Mouse (Mus musculus) stomach, embryonic 16.5 days (tissue): ENCODE measurements around the gene Hoxc6. TPM values are rescaled to one million over a fixed set of nuclear protein-coding genes. Genes with fewer than 3 reads are reported as not detected.
A peak's percentile ranks its signal among the peaks of the same experiment; 100 is the strongest.

Experiments
- ATAC-seq: fragments of 200-750 bp; cut with Nextera tagmentation; 2 replicates; pipeline ENCODE4 v1.8.0; 2017; ENCODE audit warnings: moderate number of reproducible peaks, moderate TSS enrichment; ENCODE audit not compliant: insufficient read depth, low FRiP score
- H3K27ac ChIP-seq: fragments of 300-500 bp; sonication (generic); 2 replicates; pipeline ENCODE4 v1.5.1; 2014; ENCODE audit warnings: low read length
- H3K27me3 ChIP-seq: fragments of 300-500 bp; sonication (generic); 2 replicates; pipeline ENCODE4 v1.6.1; 2014; ENCODE audit warnings: low read length, control low read depth, mixed read lengths; ENCODE audit not compliant: control insufficient read depth, insufficient read depth
- H3K36me3 ChIP-seq: fragments of 300-500 bp; sonication (generic); 2 replicates; pipeline ENCODE4 v1.6.1; 2014; ENCODE audit warnings: low read length; ENCODE audit not compliant: control insufficient read depth, insufficient read depth
- H3K4me1 ChIP-seq: fragments of 300-500 bp; sonication (generic); 2 replicates; pipeline ENCODE4 v1.6.1; 2014; ENCODE audit warnings: low read length, control low read depth, mixed read lengths; ENCODE audit not compliant: control insufficient read depth, insufficient read depth
- H3K4me2 ChIP-seq: fragments of 300-500 bp; sonication (generic); 2 replicates; pipeline ENCODE4 v1.6.1; 2014; ENCODE audit warnings: low read depth, low read length, mixed read lengths
- H3K4me3 ChIP-seq: fragments of 300-500 bp; sonication (generic); replicated peaks from 2 replicates; pipeline ENCODE4 v1.5.1; 2014; ENCODE audit warnings: mild to moderate bottlenecking, low read length
- H3K9ac ChIP-seq: fragments of 300-500 bp; sonication (generic); 2 replicates; pipeline ENCODE4 v1.6.1; 2014; ENCODE audit warnings: low read length
- H3K9me3 ChIP-seq: fragments of 300-500 bp; sonication (generic); replicated peaks from 2 replicates; pipeline ENCODE4 v1.6.1; 2016; ENCODE audit warnings: low read length, control low read depth; ENCODE audit not compliant: control insufficient read depth
- WGBS: fragments of 180-500 bp; shearing (Covaris S2); extraction: QIAGEN DNeasy Blood & Tissue Kit; methylation state at CpG from one replicate; pipeline ENCODE4 v1.1.7; 2014; 5-methylcytosine and 5-hydroxymethylcytosine counted together
- microRNA counts: library from miRNA; unstranded; fragments of <30 nt; microRNA quantifications from one replicate; lab custom pipeline; 2016
- microRNA-seq: library from miRNA; unstranded; fragments of <30 nt; microRNA quantifications from one replicate; pipeline ENCODE4, GENCODE M21; 2016
- polyA plus RNA-seq: library from polyadenylated mRNA; unstranded; fragments of >200 nt; fragmentation: Nextera tagmentation; extraction: Ambion mirVana; gene quantifications from 2 replicates; pipeline ENCODE4 v1.2.1, GENCODE M21; 2015

Gene Hoxc6
- polyA plus RNA-seq, 1 experiment from 2014 or later: 3.3 TPM

DNA sequence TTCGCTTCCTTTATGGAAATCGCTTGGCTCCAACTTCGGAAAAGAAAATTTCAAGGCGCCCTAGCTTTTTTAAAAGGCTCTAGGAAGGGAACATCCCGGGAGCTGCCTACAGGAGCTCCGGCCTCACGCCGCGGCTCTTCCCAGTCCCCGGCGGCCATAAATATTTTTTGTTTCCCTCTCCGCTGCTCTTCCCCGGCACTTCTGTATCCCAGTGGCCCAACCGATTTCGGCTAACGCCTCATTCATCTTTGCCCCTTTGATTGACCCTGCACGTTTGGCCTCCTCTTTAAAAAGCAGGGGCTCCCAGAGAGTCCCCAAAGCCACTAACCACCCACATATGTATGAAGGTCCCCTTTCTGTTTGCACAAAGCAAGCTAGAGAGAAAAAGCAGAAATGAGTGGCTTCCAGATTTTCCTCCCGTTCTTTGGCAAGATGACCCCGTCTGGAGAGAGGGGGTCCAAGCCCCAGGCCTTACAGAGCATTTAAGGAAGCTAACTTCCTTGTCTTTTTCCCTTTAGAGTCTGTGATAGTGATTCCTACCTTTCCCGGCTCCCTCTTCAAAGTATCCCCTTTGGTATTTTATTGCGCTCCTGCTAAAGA, 61.4 kb downstream of the Hoxc6 start:
- no peaks in the 10 kb centered on the region for H3K36me3 ChIP-seq
- H3K27ac ChIP-seq: peak overlapping the region; percentile 97
- H3K4me2 ChIP-seq: peak overlapping the region; percentile 67
- H3K4me3 ChIP-seq: peak overlapping the region; percentile 38
- H3K9me3 ChIP-seq: no peaks in the 10 kb centered on the region
- peak overlapping the region; percentile 74 for H3K9ac ChIP-seq
- H3K4me1 ChIP-seq: peaks cover 16% of the 10 kb centered on the region
- 8% methylated on average over 21 of the region's 21 CpGs for WGBS
- ATAC-seq: no peak
- H3K27me3 ChIP-seq: no peaks in the 10 kb centered on the region

DNA sequence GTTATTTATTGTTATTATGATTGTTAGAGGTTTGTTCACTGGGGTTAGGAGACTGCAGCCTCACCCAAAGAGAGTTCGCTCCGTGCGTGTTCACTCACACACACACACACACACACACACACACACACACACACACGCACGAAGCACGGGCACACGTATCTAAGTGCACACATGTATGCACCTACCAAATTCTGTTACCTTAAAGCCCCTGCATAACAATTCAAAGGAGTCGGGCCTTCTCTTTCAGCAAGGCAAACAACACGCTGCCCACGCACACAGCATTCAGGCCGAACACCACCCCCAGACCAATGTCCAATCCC, 61.9 kb downstream of the Hoxc6 start:
- H3K4me3 ChIP-seq: peak overlapping the region; percentile 38
- peaks cover 16% of the 10 kb centered on the region for H3K4me1 ChIP-seq
- no peak for ATAC-seq
- H3K27me3 ChIP-seq: no peaks in the 10 kb centered on the region
- H3K27ac ChIP-seq: peak overlapping the region; percentile 97
- peak overlapping the region; percentile 74 for H3K9ac ChIP-seq
- peak overlapping the region; percentile 67 for H3K4me2 ChIP-seq
- no peaks in the 10 kb centered on the region for H3K9me3 ChIP-seq
- WGBS: 25% methylated on average over 11 of the region's 11 CpGs
- H3K36me3 ChIP-seq: no peaks in the 10 kb centered on the region

DNA sequence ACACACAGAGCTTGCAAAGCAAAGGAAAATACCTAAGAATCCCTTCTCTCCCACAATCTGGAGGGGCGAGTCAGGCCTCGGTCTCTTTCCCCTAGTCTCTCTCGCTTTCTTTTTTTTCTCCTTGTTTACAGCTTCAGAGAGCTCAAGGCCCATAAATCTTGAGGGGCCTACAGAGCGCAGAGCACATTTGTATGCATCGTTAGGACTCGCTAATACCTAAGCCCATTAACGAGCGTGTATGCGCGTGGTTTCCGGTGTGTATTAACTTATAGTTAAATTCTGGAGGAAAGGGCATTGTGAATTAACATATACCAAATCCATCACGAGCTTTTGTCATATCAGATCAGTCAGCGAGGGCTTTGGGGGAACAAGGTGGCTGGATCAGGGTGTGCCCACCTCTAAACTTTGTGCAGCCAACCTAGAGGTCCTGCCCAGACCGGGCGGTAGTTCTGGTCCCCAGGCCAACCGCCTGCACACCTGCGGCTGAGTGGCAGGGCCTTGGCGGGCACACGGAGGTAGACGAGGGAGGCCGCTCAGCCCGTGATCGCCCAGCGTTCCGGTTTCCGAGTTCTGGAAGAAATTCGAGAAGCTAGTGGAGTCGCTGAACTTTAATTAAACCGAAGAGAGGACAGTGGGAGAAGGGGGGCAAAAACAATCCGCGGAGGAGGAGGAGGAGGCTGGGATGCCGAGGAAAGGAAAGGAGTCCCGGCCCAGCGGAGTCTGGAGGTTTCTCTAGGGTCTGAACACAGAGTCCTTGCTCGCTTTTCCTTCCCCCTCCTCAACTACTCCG, 62.5 kb downstream of the Hoxc6 start:
- peak overlapping the region; percentile 38 for H3K4me3 ChIP-seq
- WGBS: 4% methylated on average over 36 of the region's 36 CpGs
- peaks cover 16% of the 10 kb centered on the region for H3K4me1 ChIP-seq
- H3K27me3 ChIP-seq: no peaks in the 10 kb centered on the region
- peak overlapping the region; percentile 74 for H3K9ac ChIP-seq
- no peaks in the 10 kb centered on the region for H3K36me3 ChIP-seq
- peak overlapping the region; percentile 67 for H3K4me2 ChIP-seq
- peak overlapping the region; percentile 97 for H3K27ac ChIP-seq
- no peaks in the 10 kb centered on the region for H3K9me3 ChIP-seq
- peak; percentile 62 for ATAC-seq

DNA sequence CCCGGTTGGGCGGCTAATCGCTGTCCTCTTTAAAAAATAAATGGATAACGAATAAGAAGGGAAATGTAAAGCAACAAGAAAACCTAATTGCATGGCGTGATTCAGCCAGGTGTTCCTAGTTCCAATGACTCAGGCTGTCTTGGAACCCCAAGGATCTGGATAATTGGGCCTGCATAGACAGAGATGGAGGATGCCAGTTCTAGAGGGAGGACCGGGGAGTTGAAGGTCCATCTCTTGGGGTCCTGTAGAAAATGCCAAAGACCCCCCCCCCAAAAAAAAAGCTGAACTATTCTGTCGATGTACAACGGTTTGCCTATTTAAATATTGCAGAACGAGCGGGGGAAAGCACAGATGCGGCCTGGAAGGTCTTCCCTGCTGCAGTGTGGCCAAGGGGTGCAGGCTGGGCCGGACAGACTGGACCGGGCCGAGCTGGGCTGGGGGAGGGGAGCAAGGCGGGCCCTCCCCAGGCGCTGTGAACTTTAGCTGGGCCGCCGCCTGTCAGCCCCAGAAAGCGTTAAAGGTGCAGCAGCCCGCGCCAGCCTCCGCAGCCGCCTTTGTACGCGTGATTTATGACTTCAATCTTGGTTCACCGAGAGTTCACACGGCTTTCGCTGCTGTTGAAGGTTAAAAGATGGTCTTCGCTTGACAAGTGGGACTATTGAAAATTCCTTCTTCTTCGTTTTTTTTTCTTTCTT, 63.2 kb downstream of the Hoxc6 start:
- Histone ChIP-seq H3K4me1 (peaks cover 19% of the 10 kb centered on the region), H3K27me3 (no peaks in the 10 kb centered on the region), H3K4me2 (peak overlapping the region; percentile 67), H3K36me3 (no peaks in the 10 kb centered on the region), H3K4me3 (peak overlapping the region; percentile 38), H3K9ac (peak overlapping the region; percentile 74), H3K9me3 (no peaks in the 10 kb centered on the region), H3K27ac (peak overlapping the region; percentile 97)
- WGBS: 3% methylated on average over 30 of the region's 30 CpGs
- ATAC-seq: peak; percentile 73

MicroRNAs encoded within 50 kb of the gene (microRNA counts, 519-probe panel; counts per million panel counts)
- 1,745 counts per million, percentile 28 among the panel's probes with 10 or more counts for microRNA mmu-miR-615-3p (lab: Ali Mortazavi, UCI)
- not detected for microRNA mmu-miR-615-5p (lab: Ali Mortazavi, UCI)

Small RNAs within 50 kb of the gene (microRNA-seq; reads per million reads assigned to microRNA genes)
- gene Mir196a-2: 19.2 reads per million, percentile 38 among the genes with 10 or more reads in this experiment
- 1,299 reads per million, percentile 79 among the genes with 10 or more reads in this experiment for gene Mir615

Other genes with a start within 250 kb of the Hoxc6 start
- not detected in 2 replicates for gene Hoxc13, start 77.2 kb upstream of the Hoxc6 start, polyA plus RNA-seq
- gene Hoxc12, start 61.5 kb upstream of the Hoxc6 start, polyA plus RNA-seq: not detected in 2 replicates
- not detected in 2 replicates for gene Hoxc11, start 43.8 kb upstream of the Hoxc6 start, polyA plus RNA-seq
- 0.06 TPM in 1 of 2 replicates, not detected in the other for gene Hoxc10, start 31.5 kb upstream of the Hoxc6 start, polyA plus RNA-seq
- 17.5 and 19.4 TPM in 2 replicates for gene Hoxc5, start 30.8 kb upstream of the Hoxc6 start, polyA plus RNA-seq
- not detected in 2 replicates for gene Hoxc9, start 21.8 kb upstream of the Hoxc6 start, polyA plus RNA-seq
- gene Hoxc8, start 7.7 kb upstream of the Hoxc6 start, polyA plus RNA-seq: 2.0 and 2.5 TPM in 2 replicates
- gene Hoxc4, start 20.7 kb downstream of the Hoxc6 start, polyA plus RNA-seq: 19.0 and 20.0 TPM in 2 replicates
- gene Smug1, start 168.8 kb downstream of the Hoxc6 start, polyA plus RNA-seq: 20.1 and 21.1 TPM in 2 replicates
- 88.3 and 91.8 TPM in 2 replicates for gene Cbx5, start 241.6 kb downstream of the Hoxc6 start, polyA plus RNA-seq
- gene Hnrnpa1, start 242.2 kb downstream of the Hoxc6 start, polyA plus RNA-seq: 525 and 529 TPM in 2 replicates